Mouse (Mus musculus): ENCODE data around the gene Gm13103. TPM values are rescaled to one million over a fixed set of nuclear protein-coding genes. Genes with fewer than 3 reads are reported as not detected.

Gene Gm13103
- total RNA-seq (2023): not detected

DNA sequence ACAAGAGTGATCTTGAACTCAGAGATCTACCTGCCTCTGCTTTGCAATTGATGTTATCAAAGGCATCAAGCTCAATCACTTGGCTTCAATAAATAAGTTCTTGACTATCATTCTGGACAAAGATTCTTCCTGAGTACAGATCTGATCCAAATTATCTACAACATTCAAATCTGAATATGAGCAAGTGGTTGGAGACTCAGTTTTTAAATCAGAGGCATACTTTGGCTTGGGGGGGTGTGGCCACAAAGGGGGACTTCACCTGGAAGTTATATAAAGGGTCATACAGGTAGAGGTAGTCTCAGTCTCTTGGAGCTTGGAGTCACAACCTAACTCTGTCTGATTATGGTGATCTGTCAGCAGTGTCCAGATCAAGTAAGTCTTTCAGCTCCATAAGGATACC is at the start of gene Gm13103:
Gene Gm13103, plus strand, starts transcription at position 301 of the 400 bp plus-strand sequence.

DNA sequence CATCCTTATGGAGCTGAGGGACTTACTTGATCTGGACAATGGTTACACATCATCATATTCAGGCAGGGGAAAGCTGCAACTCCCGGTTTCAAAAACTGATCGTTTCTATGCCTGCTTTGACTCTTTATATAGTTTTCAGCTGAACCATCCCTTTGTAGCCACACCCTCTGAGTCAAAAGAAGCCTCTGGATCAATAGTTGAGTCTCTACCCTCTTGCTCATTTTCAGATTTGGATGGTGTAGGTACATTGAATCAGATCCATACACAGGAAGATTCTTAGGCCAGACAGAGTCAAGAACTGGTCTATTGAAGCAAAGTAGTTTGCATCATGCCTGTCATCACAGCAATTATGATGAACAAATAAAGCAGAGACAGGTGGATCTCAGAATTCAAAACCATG is 30.3 kb upstream of the Gm13103 start, which contains the start of gene Gm13084:
Gene Gm13084, minus strand, starts transcription at position 101 of the 400 bp plus-strand sequence.

GRCm38 (mm10) chr4:143900280-143900679 is 54.0 kb downstream of the Gm13103 start, which contains the start of gene Pramef6:
Pramef6 (minus strand) TSS chr4:143900380.

Other genes starting within 250 kb of the Gm13103 start
- gene Gm13083, start 231.5 kb upstream of the Gm13103 start, total RNA-seq (2023): not detected
- gene Gm13088, start 189.3 kb upstream of the Gm13103 start, total RNA-seq (2023): not detected
- gene Gm13089, start 143.8 kb upstream of the Gm13103 start, total RNA-seq (2023): not detected
- not detected for gene Gm13078, start 127.0 kb upstream of the Gm13103 start, total RNA-seq (2023)
- gene Gm13023, start 57.1 kb upstream of the Gm13103 start, total RNA-seq (2023): not detected
- gene Gm13084, start 30.4 kb upstream of the Gm13103 start, total RNA-seq (2023): not detected
- gene Pramef6, start 53.9 kb downstream of the Gm13103 start, total RNA-seq (2023): not detected
- not detected for gene Pramef25, start 104.5 kb downstream of the Gm13103 start, total RNA-seq (2023)
- not detected for gene Gm13101, start 120.5 kb downstream of the Gm13103 start, total RNA-seq (2023)
- not detected for gene Pramef17, start 147.9 kb downstream of the Gm13103 start, total RNA-seq (2023)
- gene Pramel4, start 212.6 kb downstream of the Gm13103 start, total RNA-seq (2023): not detected